Mouse (Mus musculus): ENCODE measurements around the gene Pgghg.
"Not testable (repeated sequence)": the region's sequence is repeated elsewhere in the genome, so short reads cannot be mapped to it uniquely, and the experiment has no call there.

Pgghg gene

GRCm38 (mm10) chr7:140956556-140956869 lies 15.3 kb downstream of the Pgghg start:
- DNase-seq: no peak

GRCm38 (mm10) chr7:140959181-140959901 lies 18.1 kb downstream of the Pgghg start:
- no peak for DNase-seq

- DNase-seq: no peak
These were observed 18.8 kb downstream of the Pgghg start for GRCm38 (mm10) chr7:140960026-140960425.

GRCm38 (mm10) chr7:140961416-140961815 lies 20.2 kb downstream of the Pgghg start:
- DNase-seq: no peak

- DNase-seq: no peak
These were observed 21.5 kb downstream of the Pgghg start for GRCm38 (mm10) chr7:140962733-140963132.

GRCm38 (mm10) chr7:140966921-140967320 lies 25.7 kb downstream of the Pgghg start, which contains the start of gene Ifitm1:
TSS of gene Ifitm1 (plus strand) at chr7:140967221.
- DNase-seq: no peak

GRCm38 (mm10) chr7:140967862-140968591 lies 26.8 kb downstream of the Pgghg start:
- no peak for DNase-seq

- not testable (repeated sequence) for DNase-seq
These were observed 27.5 kb downstream of the Pgghg start for GRCm38 (mm10) chr7:140968710-140969109.

GRCm38 (mm10) chr7:140970931-140971330 lies 29.7 kb downstream of the Pgghg start:
- no peak for DNase-seq

- no peak for DNase-seq
These were observed 30.4 kb downstream of the Pgghg start for GRCm38 (mm10) chr7:140971479-140972171.

- DNase-seq: no peak
These were observed 32.4 kb downstream of the Pgghg start for GRCm38 (mm10) chr7:140973396-140974165.

- no peak for DNase-seq
These were observed 33.7 kb downstream of the Pgghg start for GRCm38 (mm10) chr7:140974940-140975339.

GRCm38 (mm10) chr7:140975465-140975864 lies 34.3 kb downstream of the Pgghg start:
- DNase-seq: no peak

- DNase-seq: not testable (repeated sequence)
These were observed 35.5 kb downstream of the Pgghg start for GRCm38 (mm10) chr7:140976720-140977119.

GRCm38 (mm10) chr7:140981704-140982103 lies 40.5 kb downstream of the Pgghg start:
- no peak for DNase-seq

GRCm38 (mm10) chr7:140982971-140983370 lies 41.8 kb downstream of the Pgghg start:
- no peak for DNase-seq

- DNase-seq: no peak
These were observed 46.3 kb downstream of the Pgghg start for GRCm38 (mm10) chr7:140987182-140988138.

- DNase-seq: no peak
These were observed 47.8 kb downstream of the Pgghg start for GRCm38 (mm10) chr7:140989022-140989421.

GRCm38 (mm10) chr7:140990185-140990584 lies 49.0 kb downstream of the Pgghg start:
- no peak for DNase-seq

- no peak for DNase-seq
These were observed 49.4 kb downstream of the Pgghg start for GRCm38 (mm10) chr7:140990622-140991021.

- no peak for DNase-seq
These were observed 50.0 kb downstream of the Pgghg start for GRCm38 (mm10) chr7:140991117-140991689.

Measured in layer of hippocampus, adult 9-11 months (tissue).